Mouse (Mus musculus) MEL (cell line): ENCODE measurements around the gene Pop5. TPM values are rescaled to one million over a fixed set of nuclear protein-coding genes. Genes with fewer than 3 reads are reported as not detected.

ENCODE experiments used
- DNase-seq: peaks from one replicate; pipeline ENCODE4 v3.0.0; 2011; ENCODE audit warnings: low read depth, low spot score
- H3K27ac ChIP-seq: 2 replicates; pipeline ENCODE4 v1.5.1; 2012; ENCODE audit warnings: low read depth, mild to moderate bottlenecking, control low read depth, low read length, moderate library complexity; ENCODE audit not compliant: control insufficient read depth
- H3K27me3 ChIP-seq, 2 experiments: fragments of 150-350 bp in 1 of 2; sonication (generic) in 1 of 2; 2 replicates each; pipeline ENCODE4 v1.6.1; 2012; ENCODE audit warnings: low read length in 2 of 2, mild to moderate bottlenecking in 2 of 2, improper control_type of control experiment in 1 of 2, moderate library complexity in 1 of 2; ENCODE audit not compliant: insufficient read depth in 2 of 2, control insufficient read depth in 1 of 2
- H3K36me3 ChIP-seq, 2 experiments: 2 replicates each; pipeline ENCODE4 v1.6.1; 2012 to 2014; ENCODE audit warnings: low read length in 2 of 2, improper control_type of control experiment in 1 of 2, inconsistent platforms in 1 of 2, mild to moderate bottlenecking in 1 of 2; ENCODE audit not compliant: insufficient read depth in 2 of 2, control insufficient read depth in 1 of 2
- H3K4me1 ChIP-seq, 2 experiments: fragments of 150-350 bp in 1 of 2; sonication (generic) in 1 of 2; 2 replicates each; pipeline ENCODE4 v1.6.1; 2012; ENCODE audit warnings: low read length in 2 of 2, improper control_type of control experiment in 1 of 2, mild to moderate bottlenecking in 1 of 2; ENCODE audit not compliant: insufficient read depth in 2 of 2, control insufficient read depth in 1 of 2
- H3K4me3 ChIP-seq, 2 experiments: fragments of 150-350 bp in 1 of 2; sonication (generic) in 1 of 2; 2 replicates each; pipeline ENCODE4 v1.5.1; 2012; ENCODE audit warnings: low read depth in 2 of 2, low read length in 2 of 2, mild to moderate bottlenecking in 2 of 2, moderate library complexity in 2 of 2, control low read depth in 1 of 2, improper control_type of control experiment in 1 of 2; ENCODE audit not compliant: control insufficient read depth in 1 of 2, insufficient read depth in 1 of 2
- H3K79me2 ChIP-seq: 2 replicates; pipeline ENCODE4 v1.6.1; 2012; ENCODE audit warnings: mild to moderate bottlenecking, low read length, moderate library complexity; ENCODE audit not compliant: control insufficient read depth, poor library complexity, insufficient read depth
- H3K9ac ChIP-seq: 2 replicates; pipeline ENCODE4 v1.6.1; 2012; ENCODE audit warnings: low read depth, mild to moderate bottlenecking, control low read depth, low read length, moderate library complexity; ENCODE audit not compliant: control insufficient read depth, poor library complexity, severe bottlenecking
- H3K9me3 ChIP-seq: fragments of 150-350 bp; sonication (generic); replicated peaks from 2 replicates; pipeline ENCODE4 v1.6.1; 2012; ENCODE audit warnings: mild to moderate bottlenecking, low read length, improper control_type of control experiment, moderate library complexity; ENCODE audit not compliant: insufficient read depth
- CTCF ChIP-seq, 3 experiments: IDR thresholded peaks in 2 of 3; conservative IDR thresholded peaks in 1 of 3; 2 replicates each; pipeline ENCODE4 v1.5.1; 2011 to 2012; ENCODE audit warnings: low read length in 3 of 3, low read depth in 2 of 3, mild to moderate bottlenecking in 2 of 3, improper control_type of control experiment in 1 of 3, inconsistent platforms in 1 of 3, mixed read lengths in 1 of 3, moderate library complexity in 1 of 3; ENCODE audit not compliant: control insufficient read depth in 1 of 3, insufficient read depth in 1 of 3, poor library complexity in 1 of 3, severe bottlenecking in 1 of 3
- RAD21 ChIP-seq: IDR thresholded peaks from 2 replicates; pipeline ENCODE4 v1.6.1; 2011; ENCODE audit warnings: mild to moderate bottlenecking, low read depth, low read length, improper control_type of control experiment
- RCOR1 ChIP-seq: IDR thresholded peaks from 2 replicates; pipeline ENCODE4 v1.6.1; 2012; ENCODE audit warnings: low read depth, mild to moderate bottlenecking, inconsistent platforms, low read length, improper control_type of control experiment
- polyA plus RNA-seq, 2 experiments: library from polyadenylated mRNA; stranded (reverse) in 1 of 2; unstranded in 1 of 2; fragments of >175 nt in 1 of 2; fragments of >200 nt in 1 of 2; gene quantifications; 2 replicates each; pipeline versions ENCODE4 v1.2.1 to v1.2.4; 2012; ENCODE audit warnings: low replicate concordance in 2 of 2, low read depth in 1 of 2; ENCODE audit not compliant: insufficient read length in 2 of 2, insufficient read depth in 1 of 2, missing spikeins in 1 of 2
- total RNA-seq: library from RNA; depleted of rRNA; stranded (reverse); fragments of 300-350 nt; gene quantifications from 2 replicates; pipeline ENCODE4 v1.2.3, GENCODE M21; 2012; rRNA removed

The Pop5 gene
- total and polyA plus RNA-seq, 3 experiments, result 103 to 388 (median 208) TPM

DNA sequence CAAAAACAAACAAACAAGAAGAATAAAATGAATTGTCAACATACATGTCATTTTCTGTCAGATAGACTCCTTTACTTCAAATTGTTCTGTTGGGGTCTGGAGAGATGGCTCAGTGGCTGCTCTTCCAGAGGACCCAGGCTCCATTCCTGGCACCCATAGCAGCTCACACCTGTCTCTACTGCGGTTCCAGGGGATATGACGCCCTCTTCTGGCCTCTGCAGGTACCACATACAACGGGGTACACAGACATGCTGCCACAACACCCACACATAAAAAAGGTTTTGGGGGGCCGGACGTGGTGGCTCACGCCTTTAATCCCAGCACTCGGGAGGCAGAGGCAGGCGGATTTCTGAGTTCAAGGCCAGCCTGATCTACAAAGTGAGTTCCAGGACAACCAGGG is 58.5 kb downstream of the Pop5 start:
- Histone ChIP-seq H3K79me2 (peaks cover 5% of the 10 kb centered on the region), H3K27ac (no peak overlapping the region), H3K36me3 (peaks cover 15 to 16% of the 10 kb centered on the region in 2 experiments), H3K9me3 (no peaks in the 10 kb centered on the region), H3K27me3 (no peaks in the 10 kb centered on the region), H3K9ac (no peak overlapping the region), H3K4me3 (no peak overlapping the region), H3K4me1 (peaks cover 0 to 12% of the 10 kb centered on the region in 2 experiments; a peak in 2 of 4 replicates)
- peak; percentile 49 for DNase-seq
- TF ChIP-seq RCOR1 (no peak), CTCF (IDR thresholded peaks at IDR 0.05 in 2 of 3, conservative IDR thresholded peaks at IDR 0.05 in 1 of 3; ENCODE audit: control insufficient read depth in 1 of 3, insufficient read depth in 1 of 3, low read depth in 2 of 3, low read length in 3 of 3, poor library complexity in 1 of 3, severe bottlenecking in 1 of 3) (peak; percentile 39 to 64 (median 52)), RAD21 (peak; percentile 30)

Other genes starting within 250 kb of the Pop5 start
- gene Sppl3, start 224.7 kb upstream of the Pop5 start, total RNA-seq, result 25.8 and 29.5 TPM in 2 replicates
- gene Sppl3, start 224.7 kb upstream of the Pop5 start, polyA plus RNA-seq, result 10 to 100 TPM in 1 of 2 experiments, not detected in 1; 50.9 TPM
- gene Gm10401, start 137.5 kb upstream of the Pop5 start, total RNA-seq, result 3.5 and 4.6 TPM in 2 replicates
- under 1 TPM in 1 of 2 experiments, not detected in 1; 0.56 TPM for gene Gm10401, start 137.5 kb upstream of the Pop5 start, polyA plus RNA-seq
- gene Acads, start 116.5 kb upstream of the Pop5 start, total RNA-seq, result 31.9 and 35.0 TPM in 2 replicates
- gene Acads, start 116.5 kb upstream of the Pop5 start, polyA plus RNA-seq, result 10 to 100 TPM in 1 of 2 experiments, not detected in 1; 56.5 TPM
- 15.8 and 18.6 TPM in 2 replicates for gene Unc119b, start 100.9 kb upstream of the Pop5 start, total RNA-seq
- gene Unc119b, start 100.9 kb upstream of the Pop5 start, polyA plus RNA-seq, result 10 to 100 TPM in 1 of 2 experiments, not detected in 1; 25.7 TPM
- 146 and 167 TPM in 2 replicates for gene Mlec, start 77.7 kb upstream of the Pop5 start, total RNA-seq
- 100 to 1,000 TPM in 1 of 2 experiments, not detected in 1; 156 TPM for gene Mlec, start 77.7 kb upstream of the Pop5 start, polyA plus RNA-seq
- gene Cabp1, start 41.5 kb upstream of the Pop5 start, total RNA-seq, result 0.35 and 0.52 TPM in 2 replicates
- 1 to 10 TPM in 1 of 2 experiments, not detected in 1; 1.7 TPM for gene Cabp1, start 41.5 kb upstream of the Pop5 start, polyA plus RNA-seq
- gene Rnf10, start 37.1 kb downstream of the Pop5 start, total RNA-seq, result 44.4 and 57.3 TPM in 2 replicates
- gene Rnf10, start 37.1 kb downstream of the Pop5 start, polyA plus RNA-seq, result 100 to 1,000 TPM; 165 to 254 TPM
- 39.7 and 43.3 TPM in 2 replicates for gene Coq5, start 43.8 kb downstream of the Pop5 start, total RNA-seq
- 10 to 100 TPM in 1 of 2 experiments, not detected in 1; 40.5 TPM for gene Coq5, start 43.8 kb downstream of the Pop5 start, polyA plus RNA-seq
- gene Dynll1, start 65.2 kb downstream of the Pop5 start, total RNA-seq, result 714 and 736 TPM in 2 replicates
- 100 to 1,000 TPM; 561 to 740 TPM for gene Dynll1, start 65.2 kb downstream of the Pop5 start, polyA plus RNA-seq
- 80.0 and 98.0 TPM in 2 replicates for gene Srsf9, start 91.3 kb downstream of the Pop5 start, total RNA-seq
- 100 to 1,000 TPM in 1 of 2 experiments, not detected in 1; 170 TPM for gene Srsf9, start 91.3 kb downstream of the Pop5 start, polyA plus RNA-seq
- 6.3 and 6.5 TPM in 2 replicates for gene Gatc, start 105.3 kb downstream of the Pop5 start, total RNA-seq
- gene Gatc, start 105.3 kb downstream of the Pop5 start, polyA plus RNA-seq, result 10 to 100 TPM in 1 of 2 experiments, not detected in 1; 32.2 TPM
- 50.8 and 63.2 TPM in 2 replicates for gene Triap1, start 105.4 kb downstream of the Pop5 start, total RNA-seq
- 10 to 100 TPM in 1 of 2 experiments, not detected in 1; 59.2 TPM for gene Triap1, start 105.4 kb downstream of the Pop5 start, polyA plus RNA-seq
- 725 and 749 TPM in 2 replicates for gene Cox6a1, start 113.1 kb downstream of the Pop5 start, total RNA-seq
- 1,000 to 10,000 TPM in 1 of 2 experiments, 100 to 1,000 TPM in 1; 328 to 1,215 TPM for gene Cox6a1, start 113.1 kb downstream of the Pop5 start, polyA plus RNA-seq
- 3.1 and 3.5 TPM in 2 replicates for gene Msi1, start 193.8 kb downstream of the Pop5 start, total RNA-seq
- 1 to 10 TPM in 1 of 2 experiments, not detected in 1; 5.7 TPM for gene Msi1, start 193.8 kb downstream of the Pop5 start, polyA plus RNA-seq
- gene Pla2g1b, start 230.4 kb downstream of the Pop5 start, total RNA-seq, result 0.58 and 0.92 TPM in 2 replicates
- 1 to 10 TPM in 1 of 2 experiments, not detected in 1; 6.6 TPM for gene Pla2g1b, start 230.4 kb downstream of the Pop5 start, polyA plus RNA-seq
- gene Sirt4, start 248.9 kb downstream of the Pop5 start, total RNA-seq, result 7.6 and 9.2 TPM in 2 replicates
- gene Sirt4, start 248.9 kb downstream of the Pop5 start, polyA plus RNA-seq, result 10 to 100 TPM in 1 of 2 experiments, not detected in 1; 10.3 TPM